Mouse (Mus musculus): ENCODE measurements around the gene Cmip.

DNA sequence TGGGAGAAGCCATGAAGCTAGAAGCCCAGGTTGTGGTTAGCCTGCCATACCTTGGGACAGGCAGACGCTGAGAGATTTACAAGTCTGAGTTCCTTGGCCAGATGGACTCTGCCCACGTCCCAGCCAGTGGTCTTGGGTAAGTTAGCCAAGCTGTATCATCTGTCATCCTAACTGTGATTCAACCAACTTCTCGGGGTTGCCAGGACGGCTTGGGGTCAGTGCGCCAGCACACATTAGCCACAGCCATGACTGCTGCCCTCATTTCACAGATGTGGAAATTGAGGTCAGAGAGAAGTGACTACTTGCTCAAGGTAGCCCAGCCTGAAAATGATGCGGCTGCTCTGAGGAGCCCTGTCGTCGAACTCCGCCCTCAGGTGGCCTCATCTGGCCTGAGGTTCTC, 68.0 kb downstream of the Cmip start:
- TF ChIP-seq POLR2A (IDR thresholded peaks at IDR 0.05; ENCODE audit: low read depth, low read length) (no peak), CTCF (conservative IDR thresholded peaks at IDR 0.05; ENCODE audit: insufficient read depth, insufficient read length, low read depth, low read length) (no peak)
